Mouse (Mus musculus) forebrain, embryonic 12.5 days (tissue): ENCODE measurements at regions not wholly inside any gene's neighbourhood (a gene's known extent, or its start where the extent isn't known, plus 50 kb on each side); places are given as distances from the start of the nearest gene placed in this dataset.
A peak's percentile ranks its signal among the peaks of the same experiment; 100 is the strongest.
"Not testable (repeated sequence)": the region's sequence is repeated elsewhere in the genome, so short reads cannot be mapped to it uniquely, and the experiment has no call there.

Experiments
- ATAC-seq: fragments of 200-750 bp; cut with Nextera tagmentation; 2 replicates; pipeline ENCODE4 v1.8.0; 2017; ENCODE audit warnings: moderate TSS enrichment; ENCODE audit not compliant: low FRiP score
- H3K27ac ChIP-seq: fragments of 300-500 bp; sonication (generic); 2 replicates; pipeline ENCODE4 v1.5.1; 2016; ENCODE audit warnings: mild to moderate bottlenecking
- H3K27me3 ChIP-seq: fragments of 300-500 bp; sonication (generic); 2 replicates; pipeline ENCODE4 v1.6.1; 2016; ENCODE audit warnings: mild to moderate bottlenecking
- H3K36me3 ChIP-seq: fragments of 300-500 bp; sonication (generic); replicated peaks from 2 replicates; pipeline ENCODE4 v1.6.1; 2016; ENCODE audit warnings: mild to moderate bottlenecking
- H3K4me1 ChIP-seq: fragments of 300-500 bp; sonication (generic); 2 replicates; pipeline ENCODE4 v1.6.1; 2016
- H3K4me2 ChIP-seq: fragments of 300-500 bp; sonication (generic); 2 replicates; pipeline ENCODE4 v1.6.1; 2016; ENCODE audit warnings: mild to moderate bottlenecking, moderate library complexity
- H3K4me3 ChIP-seq: fragments of 300-500 bp; sonication (generic); replicated peaks from 2 replicates; pipeline ENCODE4 v1.5.1; 2016; ENCODE audit warnings: mild to moderate bottlenecking
- H3K9ac ChIP-seq: fragments of 300-500 bp; sonication (generic); 2 replicates; pipeline ENCODE4 v1.6.1; 2016; ENCODE audit warnings: mild to moderate bottlenecking
- H3K9me3 ChIP-seq: fragments of 300-500 bp; sonication (generic); 2 replicates; pipeline ENCODE4 v1.6.1; 2016
- WGBS: fragments of 180-500 bp; shearing (Covaris S2); methylation state at CpG from one replicate; pipeline ENCODE4 v1.1.7; 2016; 5-methylcytosine and 5-hydroxymethylcytosine counted together

DNA sequence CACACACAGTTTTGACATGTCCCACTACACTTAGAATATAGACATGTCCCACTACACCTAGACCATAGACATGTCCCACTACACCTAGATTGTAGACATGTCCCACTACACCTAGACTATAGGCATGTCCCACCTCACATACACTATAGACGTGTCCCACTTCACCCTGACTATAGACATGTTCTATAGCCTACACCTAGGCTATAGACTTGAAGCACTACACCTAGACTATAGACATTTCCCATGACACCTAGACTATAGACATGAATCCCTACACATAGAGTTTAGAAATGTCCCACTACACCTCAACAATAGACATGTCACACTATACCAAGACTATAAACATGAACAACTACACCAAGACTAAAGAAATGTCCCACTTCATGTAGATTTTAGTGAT is 2580.9 kb downstream of the Gm37988 start:
- Histone ChIP-seq H3K9ac (no peak overlapping the region), H3K4me3 (no peak overlapping the region), H3K4me1 (no peaks in the 10 kb centered on the region), H3K27ac (no peak overlapping the region), H3K9me3 (no peaks in the 10 kb centered on the region), H3K27me3 (no peaks in the 10 kb centered on the region), H3K36me3 (no peaks in the 10 kb centered on the region), H3K4me2 (no peak overlapping the region)
- ATAC-seq = no peak
- 86% methylated on average over 1 of the region's 1 CpGs for WGBS

GRCm38 (mm10) chr1:7393508-7393907 is 2585.8 kb downstream of the Gm37988 start:
- Histone ChIP-seq H3K27ac (no peak overlapping the region), H3K4me3 (no peak overlapping the region), H3K4me2 (no peak overlapping the region), H3K9me3 (no peaks in the 10 kb centered on the region), H3K36me3 (no peaks in the 10 kb centered on the region), H3K27me3 (no peaks in the 10 kb centered on the region), H3K9ac (no peak overlapping the region), H3K4me1 (no peaks in the 10 kb centered on the region)
- no peak for ATAC-seq

DNA sequence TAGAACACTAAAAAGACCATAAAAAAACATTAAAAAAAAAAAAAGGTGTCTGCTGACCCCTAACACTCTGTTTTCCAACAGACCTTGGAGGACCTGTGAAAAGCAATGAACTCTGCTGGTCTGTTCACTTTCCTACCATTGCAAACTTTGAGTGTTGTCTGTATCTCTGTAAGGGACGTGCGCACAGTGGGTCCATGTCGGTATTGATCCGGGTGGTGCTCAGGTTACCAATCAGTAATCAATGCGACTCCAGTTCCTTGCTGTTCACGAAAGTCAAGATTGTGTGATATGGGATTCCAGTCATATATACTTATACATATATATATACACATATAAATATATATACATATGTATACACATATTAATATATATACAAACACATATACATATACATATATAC is 2586.5 kb downstream of the Gm37988 start:
- Histone ChIP-seq H3K36me3 (no peaks in the 10 kb centered on the region), H3K9me3 (no peaks in the 10 kb centered on the region), H3K27ac (no peak overlapping the region), H3K4me2 (no peak overlapping the region), H3K9ac (no peak overlapping the region), H3K4me1 (no peaks in the 10 kb centered on the region), H3K4me3 (no peak overlapping the region), H3K27me3 (no peaks in the 10 kb centered on the region)
- 95% methylated on average over 6 of the region's 6 CpGs for WGBS
- ATAC-seq = no peak

GRCm38 (mm10) chr1:7395527-7395926 is 2587.8 kb downstream of the Gm37988 start:
- Histone ChIP-seq H3K9me3 (no peaks in the 10 kb centered on the region), H3K36me3 (no peaks in the 10 kb centered on the region), H3K27ac (no peak overlapping the region), H3K4me2 (no peak overlapping the region), H3K27me3 (no peaks in the 10 kb centered on the region), H3K4me1 (no peaks in the 10 kb centered on the region), H3K4me3 (no peak overlapping the region), H3K9ac (no peak overlapping the region)
- ATAC-seq = no peak
- WGBS = 95% methylated on average over 8 of the region's 8 CpGs

DNA sequence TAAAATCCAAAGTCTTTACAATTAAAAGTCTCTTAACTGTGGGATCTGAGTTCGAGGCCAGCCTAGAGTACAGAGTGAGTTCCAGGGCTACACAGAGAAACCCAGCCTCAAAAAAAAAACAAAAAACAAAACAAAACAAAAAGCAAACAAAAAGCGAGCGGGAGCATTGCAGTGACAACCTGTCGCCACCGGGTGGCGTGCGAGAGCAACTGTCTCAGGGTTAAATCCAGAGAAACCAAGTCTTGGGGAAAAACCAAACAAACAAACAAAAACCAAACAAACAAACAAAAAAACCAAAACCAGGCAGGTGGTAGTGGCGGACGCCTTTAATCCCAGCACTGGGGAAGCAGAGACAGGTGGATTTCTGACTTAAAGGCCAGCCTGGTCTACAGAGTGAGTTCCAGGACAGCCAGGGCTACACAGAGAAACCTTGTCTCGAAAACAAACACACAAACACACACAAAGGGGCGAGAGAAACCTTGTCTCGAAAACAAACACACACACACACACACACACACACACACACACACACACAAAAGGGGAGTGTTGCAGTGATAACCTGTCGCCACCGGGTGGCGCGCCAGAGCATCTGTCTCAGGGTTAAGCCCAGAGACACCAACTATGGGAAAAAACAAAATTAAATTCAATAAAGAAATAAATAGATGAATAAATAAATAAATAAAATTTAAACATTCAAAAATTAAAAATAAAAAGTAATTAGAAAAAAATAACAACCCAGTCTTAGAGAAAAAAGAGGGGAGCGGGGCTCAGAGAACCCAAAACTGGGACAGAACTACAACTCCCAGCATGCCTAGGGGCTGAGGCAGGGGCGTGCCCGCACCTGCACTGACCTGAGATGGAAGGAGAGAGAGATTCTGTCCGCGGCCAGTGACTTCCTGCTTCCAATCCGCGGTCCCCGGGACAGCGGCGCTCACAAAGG is 2589.4 kb downstream of the Gm37988 start:
- no peaks in the 10 kb centered on the region for H3K9me3 ChIP-seq
- H3K27me3 ChIP-seq = no peaks in the 10 kb centered on the region
- no peaks in the 10 kb centered on the region for H3K36me3 ChIP-seq
- H3K4me2 ChIP-seq = peak overlapping the region; percentile 46
- WGBS = 15% methylated on average over 26 of the region's 26 CpGs
- H3K9ac ChIP-seq = no peak overlapping the region
- H3K4me3 ChIP-seq = peak overlapping the region; percentile 60
- H3K27ac ChIP-seq = 0 out of 2 replicates have a peak overlapping the region, but pooled peaks have one; percentile 46
- no peaks in the 10 kb centered on the region for H3K4me1 ChIP-seq
- peak; percentile 91 for ATAC-seq

DNA sequence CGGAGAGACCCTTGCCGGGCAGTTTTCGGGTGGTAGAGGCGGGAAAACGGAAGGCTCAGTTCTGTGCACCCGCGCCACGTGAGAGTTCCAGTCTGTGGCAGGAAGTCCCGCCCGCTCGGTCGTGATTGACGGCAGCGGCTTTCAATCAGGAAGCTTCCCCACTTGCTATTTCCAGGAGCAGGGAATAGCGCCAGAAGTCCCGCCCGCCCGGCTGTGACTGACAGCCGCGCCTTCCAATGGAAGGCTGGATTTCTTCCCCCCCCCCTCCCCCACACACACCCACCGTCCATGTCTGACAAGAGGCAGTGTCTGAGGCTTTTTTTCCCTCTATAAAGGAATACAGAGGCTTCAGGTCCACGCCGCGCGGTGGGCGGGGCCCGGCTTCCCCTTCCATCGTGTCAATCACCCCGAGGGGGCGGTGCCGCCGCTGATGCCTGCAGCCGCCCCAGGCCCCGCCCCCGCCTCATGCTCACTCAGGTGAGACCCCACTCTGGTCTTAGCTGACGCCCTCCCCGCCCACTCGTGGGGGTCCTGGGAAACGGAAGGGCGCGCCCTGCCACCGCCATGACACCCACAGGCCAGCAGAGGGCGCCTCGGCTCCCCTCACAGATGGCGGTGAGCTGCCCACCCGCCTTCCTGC is 2590.2 kb downstream of the Gm37988 start:
- Histone ChIP-seq H3K27me3 (no peaks in the 10 kb centered on the region), H3K4me2 (peak overlapping the region; percentile 60), H3K9ac (peak overlapping the region; percentile 65), H3K9me3 (no peaks in the 10 kb centered on the region), H3K4me3 (peak overlapping the region; percentile 60), H3K27ac (peak overlapping the region; percentile 70), H3K4me1 (no peaks in the 10 kb centered on the region), H3K36me3 (no peaks in the 10 kb centered on the region)
- WGBS = under 1% methylated on average over 41 of the region's 46 CpGs
- peak; percentile 97 for ATAC-seq

DNA sequence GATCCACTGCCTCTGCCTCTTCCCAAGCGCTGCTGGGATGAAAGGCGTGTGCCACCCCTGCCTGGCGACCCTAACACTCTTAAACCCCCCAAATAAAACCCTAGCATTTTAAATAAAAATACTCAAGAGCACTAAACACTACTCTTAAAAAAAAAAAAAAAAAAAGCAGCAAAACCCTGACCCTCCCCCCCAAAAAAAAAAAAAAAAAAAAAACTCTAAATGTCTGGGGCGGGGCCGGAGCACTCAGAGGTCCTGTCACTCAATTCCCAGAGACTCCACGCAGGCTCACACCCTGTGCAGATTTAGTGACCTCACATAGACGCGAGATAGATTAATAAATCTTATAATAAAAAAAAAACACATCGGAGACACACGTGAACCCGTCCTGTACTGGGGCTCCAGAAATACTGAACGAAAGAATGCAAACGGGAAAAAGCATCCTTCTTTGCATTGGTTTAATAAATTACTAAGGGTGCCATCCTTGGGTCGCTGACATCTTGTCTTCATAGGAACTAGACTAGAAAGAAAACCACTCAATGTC is 2591.1 kb downstream of the Gm37988 start:
- no peak for ATAC-seq
- 55% methylated on average over 14 of the region's 14 CpGs for WGBS
- H3K36me3 ChIP-seq = no peaks in the 10 kb centered on the region
- H3K4me2 ChIP-seq = peak overlapping the region; percentile 60
- H3K9ac ChIP-seq = peak overlapping the region; percentile 65
- H3K4me3 ChIP-seq = peak overlapping the region; percentile 60
- H3K9me3 ChIP-seq = no peaks in the 10 kb centered on the region
- no peaks in the 10 kb centered on the region for H3K4me1 ChIP-seq
- no peak overlapping the region for H3K27ac ChIP-seq
- no peaks in the 10 kb centered on the region for H3K27me3 ChIP-seq

- H3K36me3 ChIP-seq, H3K4me3 ChIP-seq, H3K27me3 ChIP-seq, H3K27ac ChIP-seq, H3K4me1 ChIP-seq, ATAC-seq, H3K4me2 ChIP-seq, H3K9me3 ChIP-seq, H3K9ac ChIP-seq: not testable (repeated sequence)
- WGBS = 79% methylated on average over 5 of the region's 5 CpGs
Observed at GRCm38 (mm10) chr1:7405651-7406050, 2598.0 kb downstream of the Gm37988 start.

- Histone ChIP-seq H3K27ac (no peak overlapping the region), H3K4me3 (no peak overlapping the region), H3K9me3 (no peaks in the 10 kb centered on the region), H3K4me1 (no peaks in the 10 kb centered on the region), H3K36me3 (no peaks in the 10 kb centered on the region), H3K9ac (no peak overlapping the region), H3K27me3 (no peaks in the 10 kb centered on the region), H3K4me2 (no peak overlapping the region)
- ATAC-seq = no peak
- WGBS = 89% methylated on average over 1 of the region's 1 CpGs
Observed at GRCm38 (mm10) chr1:7414444-7414843, 2606.8 kb downstream of the Gm37988 start.

DNA sequence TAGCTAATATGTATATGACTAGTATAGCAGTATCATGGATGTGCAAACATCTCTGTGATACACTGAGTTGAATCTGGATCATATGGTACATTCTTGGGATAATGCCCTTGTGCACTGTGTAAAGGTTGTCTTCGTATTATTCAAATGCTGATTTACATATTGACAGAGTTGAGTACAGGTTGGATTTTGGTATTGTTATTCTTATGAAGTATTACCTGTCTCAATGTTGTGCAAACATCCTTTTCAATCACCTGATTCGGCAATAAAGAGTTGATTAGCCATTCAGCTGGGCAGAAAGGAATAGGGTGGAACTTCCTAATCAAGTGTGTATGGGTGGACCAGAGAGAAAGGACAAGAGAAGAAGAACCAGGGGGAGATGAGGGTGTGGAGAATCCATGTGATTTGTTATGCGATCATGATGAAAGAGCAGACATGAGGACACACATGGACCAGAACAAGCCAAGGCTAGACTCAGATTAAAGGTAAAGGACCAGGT is 2644.0 kb downstream of the Gm37988 start:
- Histone ChIP-seq H3K27me3 (no peaks in the 10 kb centered on the region), H3K9ac (no peak overlapping the region), H3K4me2 (no peak overlapping the region), H3K36me3 (no peaks in the 10 kb centered on the region), H3K9me3 (no peaks in the 10 kb centered on the region), H3K4me3 (no peak overlapping the region), H3K27ac (no peak overlapping the region), H3K4me1 (no peaks in the 10 kb centered on the region)
- ATAC-seq = no peak
- WGBS = 91% methylated on average over 3 of the region's 3 CpGs

DNA sequence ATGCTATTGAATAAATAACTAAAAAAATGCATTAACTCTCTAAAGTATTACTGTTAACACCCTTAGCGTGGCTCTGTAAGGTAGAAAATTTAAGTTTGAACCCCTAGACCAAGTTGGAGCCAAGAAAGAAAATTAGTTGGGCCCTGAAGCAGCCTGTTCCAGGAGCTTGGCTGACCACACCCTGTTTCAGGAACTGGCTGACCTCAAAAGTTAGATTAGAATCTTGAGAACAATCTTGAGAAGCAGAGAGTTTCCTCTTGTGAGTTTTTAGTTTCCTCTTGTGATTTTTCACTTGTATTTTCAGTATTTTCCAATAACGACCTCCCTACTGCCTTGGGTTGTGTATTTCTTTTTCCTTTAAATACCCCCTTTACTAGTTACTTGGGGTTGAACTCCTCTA is 2647.2 kb downstream of the Gm37988 start:
- no peak overlapping the region for H3K4me2 ChIP-seq
- no peak overlapping the region for H3K9ac ChIP-seq
- H3K27me3 ChIP-seq = no peaks in the 10 kb centered on the region
- no peaks in the 10 kb centered on the region for H3K9me3 ChIP-seq
- no peak overlapping the region for H3K27ac ChIP-seq
- H3K36me3 ChIP-seq = no peaks in the 10 kb centered on the region
- 87% methylated on average over 2 of the region's 2 CpGs for WGBS
- no peak for ATAC-seq
- no peak overlapping the region for H3K4me3 ChIP-seq
- H3K4me1 ChIP-seq = no peaks in the 10 kb centered on the region

- Histone ChIP-seq H3K9me3 (no peaks in the 10 kb centered on the region), H3K36me3 (no peaks in the 10 kb centered on the region), H3K4me2 (no peak overlapping the region), H3K27ac (no peak overlapping the region), H3K4me1 (no peaks in the 10 kb centered on the region), H3K4me3 (no peak overlapping the region), H3K9ac (no peak overlapping the region), H3K27me3 (no peaks in the 10 kb centered on the region)
- ATAC-seq = no peak
Observed at GRCm38 (mm10) chr1:7457895-7458294, 2650.2 kb downstream of the Gm37988 start.
